Mouse (Mus musculus) heart, embryonic 14.5 days (tissue): ENCODE data around the gene Mapk14. TPM values are rescaled to one million over a fixed set of nuclear protein-coding genes. Genes with fewer than 3 reads are reported as not detected.

Experiments
- ATAC-seq: fragments of 200-750 bp; cut with Nextera tagmentation; 2 replicates; pipeline ENCODE4 v1.8.0; 2017; ENCODE audit warnings: low read depth, moderate TSS enrichment; ENCODE audit not compliant: insufficient number of reproducible peaks, insufficient read depth, low FRiP score
- H3K27ac ChIP-seq, 2 experiments: fragments of 200-500 bp in 1 of 2; fragments of 300-500 bp in 1 of 2; sonication (generic) in 1 of 2; replicated peaks in 1 of 2; 2 replicates each; pipeline ENCODE4 v1.5.1; 2012 to 2014; ENCODE audit warnings: low read depth in 2 of 2, low read length in 2 of 2, control low read depth in 1 of 2, mild to moderate bottlenecking in 1 of 2, mixed read lengths in 1 of 2; ENCODE audit not compliant: control insufficient read depth in 1 of 2, insufficient read depth in 1 of 2
- H3K27me3 ChIP-seq: fragments of 300-500 bp; sonication (generic); 2 replicates; pipeline ENCODE4 v1.6.1; 2014; ENCODE audit warnings: mild to moderate bottlenecking, low read length, control low read depth; ENCODE audit not compliant: control insufficient read depth, insufficient read depth
- H3K36me3 ChIP-seq: fragments of 300-500 bp; sonication (generic); 2 replicates; pipeline ENCODE4 v1.6.1; 2014; ENCODE audit warnings: mild to moderate bottlenecking, control low read depth, low read length, mixed read lengths; ENCODE audit not compliant: control insufficient read depth, insufficient read depth
- H3K4me1 ChIP-seq, 2 experiments: fragments of 200-500 bp in 1 of 2; fragments of 300-500 bp in 1 of 2; sonication (generic) in 1 of 2; 2 replicates each; pipeline ENCODE4 v1.6.1; 2012 to 2014; ENCODE audit warnings: low read length in 2 of 2, control low read depth in 1 of 2, mixed read lengths in 1 of 2; ENCODE audit not compliant: control insufficient read depth in 2 of 2, insufficient read depth in 2 of 2
- H3K4me2 ChIP-seq: fragments of 300-500 bp; sonication (generic); 2 replicates; pipeline ENCODE4 v1.6.1; 2014; ENCODE audit warnings: mild to moderate bottlenecking, low read length
- H3K4me3 ChIP-seq, 2 experiments: fragments of 200-500 bp in 1 of 2; fragments of 300-500 bp in 1 of 2; sonication (generic) in 1 of 2; 2 replicates each; pipeline ENCODE4 v1.5.1; 2012 to 2014; ENCODE audit warnings: low read length in 2 of 2, mild to moderate bottlenecking in 2 of 2, control low read depth in 1 of 2, low read depth in 1 of 2, moderate library complexity in 1 of 2; ENCODE audit not compliant: control insufficient read depth in 1 of 2, insufficient read depth in 1 of 2
- H3K9ac ChIP-seq: fragments of 300-500 bp; sonication (generic); 2 replicates; pipeline ENCODE4 v1.6.1; 2014; ENCODE audit warnings: mild to moderate bottlenecking, low read length
- H3K9me3 ChIP-seq: fragments of 300-500 bp; sonication (generic); 2 replicates; pipeline ENCODE4 v1.6.1; 2016; ENCODE audit warnings: low read length, control low read depth; ENCODE audit not compliant: control insufficient read depth
- WGBS: fragments of 180-500 bp; shearing (Covaris S2); extraction: QIAGEN DNeasy Blood & Tissue Kit; methylation state at CpG from one replicate; pipeline ENCODE4 v1.1.7; 2014; 5-methylcytosine and 5-hydroxymethylcytosine counted together
- polyA plus RNA-seq: library from polyadenylated mRNA; unstranded; fragments of >200 nt; fragmentation: Nextera tagmentation; extraction: Ambion mirVana; gene quantifications from 2 replicates; pipeline ENCODE4 v1.2.1, GENCODE M21; 2014

Mapk14 gene
- polyA plus RNA-seq, 1 experiment from 2014 or later: 37.6 TPM

GRCm38 (mm10) chr17:28692341-28692710, 1.2 kb downstream of the Mapk14 start:
- 0% methylated on average over 18 of the region's 18 CpGs for WGBS
- peak overlapping the region; percentile 93 for H3K9ac ChIP-seq
- H3K4me3 ChIP-seq: peak overlapping the region; percentile 90 to 96
- no peak for ATAC-seq
- peaks cover 5% of the 10 kb centered on the region; the same call in 1 of the 2 replicates for H3K27me3 ChIP-seq
- peaks cover 14 to 36% of the 10 kb centered on the region in 2 experiments for H3K4me1 ChIP-seq
- no peaks in the 10 kb centered on the region for H3K9me3 ChIP-seq
- H3K27ac ChIP-seq: peak overlapping the region; percentile 85 to 93
- H3K36me3 ChIP-seq: no peaks in the 10 kb centered on the region
- H3K4me2 ChIP-seq: peak overlapping the region; percentile 66

GRCm38 (mm10) chr17:28693086-28693485, 2.0 kb downstream of the Mapk14 start:
- no peak for ATAC-seq
- H3K4me2 ChIP-seq: peak overlapping the region; percentile 66
- H3K9me3 ChIP-seq: no peaks in the 10 kb centered on the region
- H3K4me1 ChIP-seq: peaks cover 19 to 44% of the 10 kb centered on the region in 2 experiments
- H3K4me3 ChIP-seq: peak overlapping the region in 1 of 2 experiments; percentile 96; a peak in 2 of 4 replicates
- H3K36me3 ChIP-seq: no peaks in the 10 kb centered on the region
- WGBS: 35% methylated on average over 3 of the region's 3 CpGs
- H3K9ac ChIP-seq: peak overlapping the region; percentile 93
- H3K27ac ChIP-seq: 0 out of 4 replicates have a peak overlapping the region, but pooled peaks of 1 of the 2 experiments have one; percentile 93
- H3K27me3 ChIP-seq: peaks cover 5% of the 10 kb centered on the region; the same call in 1 of the 2 replicates

DNA sequence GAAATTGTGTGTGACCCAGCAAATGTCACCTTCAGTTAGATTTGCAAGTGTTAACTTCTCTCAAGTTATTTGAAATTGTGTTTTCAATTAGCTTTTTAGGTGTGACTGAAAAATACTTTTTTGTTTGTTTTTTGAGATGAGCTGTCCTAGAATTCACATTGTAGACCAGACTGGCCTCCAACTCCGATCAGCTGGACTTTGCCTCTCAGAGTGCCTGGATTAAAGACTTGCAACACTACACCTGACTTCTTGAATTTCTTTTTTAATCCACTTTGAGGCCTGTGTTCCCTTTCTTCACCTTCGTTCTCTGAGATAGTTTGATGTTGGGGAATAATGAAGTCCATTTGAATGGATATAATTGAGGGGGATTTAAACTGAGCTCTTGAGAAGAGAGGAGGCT, 2.9 kb downstream of the Mapk14 start:
- Histone ChIP-seq H3K27ac (no peak overlapping the region), H3K4me3 (no peak overlapping the region; a peak in 1 of 4 replicates), H3K9me3 (no peaks in the 10 kb centered on the region), H3K9ac (no peak overlapping the region), H3K4me1 (peaks cover 22 to 48% of the 10 kb centered on the region in 2 experiments), H3K4me2 (peak overlapping the region; percentile 66; the same call in 1 of the 2 replicates), H3K27me3 (peaks cover 3% of the 10 kb centered on the region; the same call in 1 of the 2 replicates), H3K36me3 (no peaks in the 10 kb centered on the region)
- 93% methylated on average over 2 of the region's 2 CpGs for WGBS
- no peak for ATAC-seq

- Histone ChIP-seq H3K4me3 (no peak overlapping the region), H3K4me2 (no peak overlapping the region), H3K9me3 (no peaks in the 10 kb centered on the region), H3K27me3 (no peaks in the 10 kb centered on the region), H3K27ac (no peak overlapping the region), H3K4me1 (peaks cover 15 to 48% of the 10 kb centered on the region in 2 experiments), H3K36me3 (no peaks in the 10 kb centered on the region), H3K9ac (no peak overlapping the region)
- 81% methylated on average over 4 of the region's 4 CpGs for WGBS
- ATAC-seq: no peak
These were observed 3.7 kb downstream of the Mapk14 start for GRCm38 (mm10) chr17:28694832-28695231.

- Histone ChIP-seq H3K4me1 (peaks cover 13 to 42% of the 10 kb centered on the region in 2 experiments), H3K27me3 (no peaks in the 10 kb centered on the region), H3K36me3 (no peaks in the 10 kb centered on the region; the same call in 1 of the 2 replicates), H3K4me3 (no peak overlapping the region), H3K9me3 (no peaks in the 10 kb centered on the region), H3K4me2 (no peak overlapping the region), H3K9ac (no peak overlapping the region; the same call in 1 of the 2 replicates), H3K27ac (no peak overlapping the region)
- no peak for ATAC-seq
- 38% methylated on average over 2 of the region's 2 CpGs for WGBS
These were observed 5.5 kb downstream of the Mapk14 start for GRCm38 (mm10) chr17:28696641-28697040.

GRCm38 (mm10) chr17:28697290-28698195, 6.4 kb downstream of the Mapk14 start:
- Histone ChIP-seq H3K27me3 (no peaks in the 10 kb centered on the region), H3K9me3 (no peaks in the 10 kb centered on the region), H3K4me2 (no peak overlapping the region), H3K4me3 (no peak overlapping the region), H3K9ac (no peak overlapping the region), H3K27ac (peak overlapping the region; percentile 25 to 32; a peak in 3 of 4 replicates), H3K4me1 (peaks cover 15 to 49% of the 10 kb centered on the region in 2 experiments), H3K36me3 (no peaks in the 10 kb centered on the region; the same call in 1 of the 2 replicates)
- no peak for ATAC-seq
- WGBS: 67% methylated on average over 13 of the region's 13 CpGs

GRCm38 (mm10) chr17:28698245-28698644, 7.1 kb downstream of the Mapk14 start:
- Histone ChIP-seq H3K4me2 (no peak overlapping the region), H3K9ac (no peak overlapping the region), H3K27me3 (no peaks in the 10 kb centered on the region), H3K4me1 (peaks cover 17 to 49% of the 10 kb centered on the region in 2 experiments), H3K27ac (0 out of 4 replicates have a peak overlapping the region, but pooled peaks of 1 of the 2 experiments have one; percentile 25), H3K36me3 (no peaks in the 10 kb centered on the region; the same call in 1 of the 2 replicates), H3K4me3 (no peak overlapping the region), H3K9me3 (no peaks in the 10 kb centered on the region)
- ATAC-seq: no peak
- WGBS: 58% methylated on average over 4 of the region's 4 CpGs
